ENCODE assay signal across 8 mouse cellular contexts in genomic region chr2:74657251-74658023, GRCm38 (mm10). TPM values are rescaled to one million over a fixed set of nuclear protein-coding genes. Genes with fewer than 3 reads are reported as not detected.
DNase-seq lines count a peak whose midpoint lies in the region; ATAC-seq lines count a peak whose summit lies in the region.

No protein-coding gene starts in this region.

- 1% methylated on average over 62 of the region's 62 CpGs for WGBS in limb, embryonic 13.5 days
- WGBS in stomach, embryonic 16.5 days = 3% methylated on average over 62 of the region's 62 CpGs

- H3K9me3 ChIP-seq in limb, embryonic 13.5 days = no peaks in the 10 kb centered on the region
- H3K9me3 ChIP-seq in stomach, embryonic 16.5 days (replicated peaks; ENCODE audit: control insufficient read depth, low read length) = no peaks in the 10 kb centered on the region

- peak overlapping the region; percentile 98 for H3K9ac ChIP-seq in limb, embryonic 13.5 days
- H3K9ac ChIP-seq in stomach, embryonic 16.5 days (ENCODE audit: low read length) = no peak overlapping the region

- H3K27me3 ChIP-seq in limb, embryonic 13.5 days = peaks cover 45% of the 10 kb centered on the region
- peaks cover 76% of the 10 kb centered on the region for H3K27me3 ChIP-seq in stomach, embryonic 16.5 days (ENCODE audit: control insufficient read depth, insufficient read depth, low read length)

- DNase-seq in cerebellum, postnatal 14 days = peak; percentile 35 to 54
- no peak for DNase-seq in cerebellum, adult 9-10 months
- DNase-seq in urinary bladder, postnatal 25 days (ENCODE audit: low spot score) = peak; percentile 19
- no peak for DNase-seq in urinary bladder, postnatal 4 days (ENCODE audit: low spot score in 2 of 2)
- DNase-seq in adrenal gland, adult 8-10 months = no peak
- no peak for DNase-seq in cerebellum, postnatal 36 days

- peak overlapping the region; percentile 63 for H3K4me3 ChIP-seq in limb, embryonic 13.5 days
- H3K4me3 ChIP-seq in stomach, embryonic 16.5 days (replicated peaks; ENCODE audit: low read length) = peak overlapping the region; percentile 15; the same call in 1 of the 2 replicates

- peak overlapping the region; percentile 74 for H3K4me2 ChIP-seq in limb, embryonic 13.5 days (replicated peaks)
- 0 out of 2 replicates have a peak overlapping the region, but pooled peaks have one; percentile 5 for H3K4me2 ChIP-seq in stomach, embryonic 16.5 days (ENCODE audit: low read depth, low read length)

- H3K27ac ChIP-seq in limb, embryonic 13.5 days = peak overlapping the region; percentile 95
- no peak overlapping the region for H3K27ac ChIP-seq in stomach, embryonic 16.5 days (ENCODE audit: low read length)

- H3K4me1 ChIP-seq in limb, embryonic 13.5 days = peaks cover 15% of the 10 kb centered on the region; the same call in 1 of the 2 replicates
- H3K4me1 ChIP-seq in stomach, embryonic 16.5 days (ENCODE audit: control insufficient read depth, insufficient read depth, low read length) = peaks cover 16% of the 10 kb centered on the region

- H3K36me3 ChIP-seq in limb, embryonic 13.5 days = 0 out of 2 replicates have a peak, but pooled peaks cover 2% of the 10 kb centered on the region
- no peaks in the 10 kb centered on the region for H3K36me3 ChIP-seq in stomach, embryonic 16.5 days (ENCODE audit: control insufficient read depth, insufficient read depth, low read length)

- ATAC-seq in limb, embryonic 13.5 days (ENCODE audit: low FRiP score, low read depth) = no peak
- ATAC-seq in stomach, embryonic 16.5 days (ENCODE audit: insufficient read depth, low FRiP score) = no peak

RNA-seq across cellular contexts. Expression of gene Evx2, which starts 1.9 kb away (rescaled TPM):
- polyA plus RNA-seq in limb, embryonic 13.5 days (2015; fragmentation: Nextera tagmentation; extraction: Ambion mirVana) = 2.3 and 3.2 TPM in 2 replicates
- polyA plus RNA-seq in stomach, embryonic 16.5 days (2015; fragmentation: Nextera tagmentation; extraction: Ambion mirVana) = not detected in 2 replicates
- not detected for total RNA-seq in adrenal gland, adult 8-10 months (2022)

RNA-seq across cellular contexts. Expression of gene Hoxd13, which starts 10.7 kb away (rescaled TPM):
- polyA plus RNA-seq in limb, embryonic 13.5 days (2015; fragmentation: Nextera tagmentation; extraction: Ambion mirVana) = 48.5 and 55.5 TPM in 2 replicates
- polyA plus RNA-seq in stomach, embryonic 16.5 days (2015; fragmentation: Nextera tagmentation; extraction: Ambion mirVana) = 0.20 TPM in 1 of 2 replicates, not detected in the other
- total RNA-seq in adrenal gland, adult 8-10 months (2022) = not detected

RNA-seq across cellular contexts. Expression of gene Hoxd12, which starts 17.4 kb away (rescaled TPM):
- polyA plus RNA-seq in limb, embryonic 13.5 days (2015; fragmentation: Nextera tagmentation; extraction: Ambion mirVana) = 59.3 and 67.1 TPM in 2 replicates
- polyA plus RNA-seq in stomach, embryonic 16.5 days (2015; fragmentation: Nextera tagmentation; extraction: Ambion mirVana) = 0.05 and 0.11 TPM in 2 replicates
- not detected for total RNA-seq in adrenal gland, adult 8-10 months (2022)

RNA-seq across cellular contexts. Expression of gene Hoxd11, which starts 21.9 kb away (rescaled TPM):
- polyA plus RNA-seq in limb, embryonic 13.5 days (2015; fragmentation: Nextera tagmentation; extraction: Ambion mirVana) = 19.1 TPM in 2 replicates
- 0.17 TPM in 1 of 2 replicates, not detected in the other for polyA plus RNA-seq in stomach, embryonic 16.5 days (2015; fragmentation: Nextera tagmentation; extraction: Ambion mirVana)
- total RNA-seq in adrenal gland, adult 8-10 months (2022) = not detected

RNA-seq across cellular contexts. Expression of gene Hoxd10, which starts 34.3 kb away (rescaled TPM):
- 26.0 and 26.2 TPM in 2 replicates for polyA plus RNA-seq in limb, embryonic 13.5 days (2015; fragmentation: Nextera tagmentation; extraction: Ambion mirVana)
- 0.21 TPM in 1 of 2 replicates, not detected in the other for polyA plus RNA-seq in stomach, embryonic 16.5 days (2015; fragmentation: Nextera tagmentation; extraction: Ambion mirVana)
- total RNA-seq in adrenal gland, adult 8-10 months (2022) = not detected

Comparison
In these comparisons a context has a peak if more than half of its experiments do, and no peak if none do; other contexts are left out.
1. DNase-seq: peak in cerebellum, postnatal 14 days (2 of 2) and urinary bladder, postnatal 25 days (single experiment); none in cerebellum, adult 9-10 months (single experiment), urinary bladder, postnatal 4 days (0 of 2), adrenal gland, adult 8-10 months (single experiment) and cerebellum, postnatal 36 days (0 of 2).
2. RNA of gene Hoxd13, which starts 10.7 kb away (polyA plus RNA-seq): 48.5 to 55.5 TPM in limb, embryonic 13.5 days; 0.20 TPM in stomach, embryonic 16.5 days; every median in the first group is over 10 times any median in the second.
3. RNA of gene Hoxd12, which starts 17.4 kb away (polyA plus RNA-seq): 59.3 to 67.1 TPM in limb, embryonic 13.5 days; 0.05 to 0.11 TPM in stomach, embryonic 16.5 days; every median in the first group is over 10 times any median in the second.